Comparison of ENCODE assay signal across 17 mouse cellular contexts in genomic region chr15:94503451-94504215, GRCm38 (mm10). TPM values are rescaled to one million over a fixed set of nuclear protein-coding genes. Genes with fewer than 3 reads are reported as not detected.
DNase-seq lines count a peak whose midpoint lies in the region; ATAC-seq lines count a peak whose summit lies in the region.
"Had no signal": no experiment of that assay in that cellular context is flagged by ENCODE, and none has a peak within 500 bp of the region (broad histone marks: within the 10 kb centered on the region; RNA-seq: fewer than 3 reads in every experiment).

No protein-coding gene starts in this region.

- peaks cover 6% of the 10 kb centered on the region; the same call in 1 of the 2 replicates for H3K9me3 ChIP-seq in forebrain, embryonic 10.5 days
- H3K9me3 ChIP-seq in forebrain, embryonic 12.5 days: no peaks in the 10 kb centered on the region
- no peaks in the 10 kb centered on the region for H3K9me3 ChIP-seq in hindbrain, embryonic 14.5 days (ENCODE audit: control insufficient read depth, low read length)
- peaks cover 7% of the 10 kb centered on the region; the same call in 1 of the 2 replicates for H3K9me3 ChIP-seq in hindbrain, embryonic 10.5 days
- no peaks in the 10 kb centered on the region for H3K9me3 ChIP-seq in forebrain, embryonic 15.5 days
- H3K9me3 ChIP-seq: neural tube, embryonic 15.5 days had no signal

- 0 out of 2 replicates have a peak overlapping the region, but pooled peaks have one; percentile 4 for H3K27ac ChIP-seq in forebrain, embryonic 10.5 days
- no peak overlapping the region for H3K27ac ChIP-seq in forebrain, embryonic 12.5 days
- H3K27ac ChIP-seq in hindbrain, embryonic 14.5 days: no peak overlapping the region
- H3K27ac ChIP-seq in hindbrain, embryonic 10.5 days: no peak overlapping the region
- no peak overlapping the region for H3K27ac ChIP-seq in forebrain, embryonic 15.5 days (replicated peaks)
- H3K27ac ChIP-seq: left cerebral cortex, adult 2 months; macrophage; neural tube, embryonic 15.5 days had no signal

- H3K27me3 ChIP-seq in forebrain, embryonic 10.5 days (ENCODE audit: poor library complexity, severe bottlenecking): no peaks in the 10 kb centered on the region
- H3K27me3 ChIP-seq in forebrain, embryonic 12.5 days: no peaks in the 10 kb centered on the region
- H3K27me3 ChIP-seq in hindbrain, embryonic 14.5 days (ENCODE audit: control insufficient read depth, insufficient read depth, low read length): no peaks in the 10 kb centered on the region
- H3K27me3 ChIP-seq in hindbrain, embryonic 10.5 days (ENCODE audit: insufficient read depth, poor library complexity, severe bottlenecking): no peaks in the 10 kb centered on the region
- no peaks in the 10 kb centered on the region for H3K27me3 ChIP-seq in forebrain, embryonic 15.5 days
- H3K27me3 ChIP-seq: neural tube, embryonic 15.5 days had no signal

- 88% methylated on average over 12 of the region's 12 CpGs for WGBS in forebrain, embryonic 10.5 days
- WGBS in forebrain, embryonic 12.5 days: 76% methylated on average over 12 of the region's 12 CpGs
- WGBS in hindbrain, embryonic 14.5 days: 56% methylated on average over 12 of the region's 12 CpGs
- WGBS in hindbrain, embryonic 10.5 days: 84% methylated on average over 12 of the region's 12 CpGs
- 39% methylated on average over 12 of the region's 12 CpGs for WGBS in forebrain, embryonic 15.5 days

- no peaks in the 10 kb centered on the region for H3K36me3 ChIP-seq in forebrain, embryonic 10.5 days (replicated peaks)
- no peaks in the 10 kb centered on the region for H3K36me3 ChIP-seq in forebrain, embryonic 12.5 days (replicated peaks)
- no peaks in the 10 kb centered on the region for H3K36me3 ChIP-seq in hindbrain, embryonic 14.5 days (replicated peaks; ENCODE audit: control insufficient read depth, insufficient read depth)
- no peaks in the 10 kb centered on the region for H3K36me3 ChIP-seq in hindbrain, embryonic 10.5 days
- H3K36me3 ChIP-seq in forebrain, embryonic 15.5 days: no peaks in the 10 kb centered on the region
- H3K36me3 ChIP-seq: neural tube, embryonic 15.5 days had no signal

- no peak overlapping the region for H3K4me2 ChIP-seq in forebrain, embryonic 12.5 days
- no peak overlapping the region for H3K4me2 ChIP-seq in hindbrain, embryonic 14.5 days (replicated peaks)
- no peak overlapping the region for H3K4me2 ChIP-seq in forebrain, embryonic 15.5 days (replicated peaks)
- H3K4me2 ChIP-seq: neural tube, embryonic 15.5 days had no signal

- H3K9ac ChIP-seq in forebrain, embryonic 12.5 days: no peak overlapping the region
- H3K9ac ChIP-seq in hindbrain, embryonic 14.5 days: no peak overlapping the region
- no peak overlapping the region for H3K9ac ChIP-seq in forebrain, embryonic 15.5 days (replicated peaks)
- H3K9ac ChIP-seq: neural tube, embryonic 15.5 days had no signal

- H3K4me1 ChIP-seq in forebrain, embryonic 10.5 days: peaks cover 7% of the 10 kb centered on the region; the same call in 1 of the 2 replicates
- peaks cover 13% of the 10 kb centered on the region for H3K4me1 ChIP-seq in forebrain, embryonic 12.5 days
- no peaks in the 10 kb centered on the region for H3K4me1 ChIP-seq in hindbrain, embryonic 14.5 days (replicated peaks; ENCODE audit: control insufficient read depth, insufficient read depth, low read length)
- H3K4me1 ChIP-seq in hindbrain, embryonic 10.5 days (replicated peaks): no peaks in the 10 kb centered on the region; the same call in 1 of the 2 replicates
- H3K4me1 ChIP-seq in forebrain, embryonic 15.5 days: peaks cover 15% of the 10 kb centered on the region
- H3K4me1 ChIP-seq: neural tube, embryonic 15.5 days had no signal

- DNase-seq in forebrain, embryonic 10.5 days (ENCODE audit: extremely low spot score, low spot score): no peak
- peak; percentile 30 for DNase-seq in hindbrain, embryonic 14.5 days (ENCODE audit: low spot score)
- no peak for DNase-seq in hindbrain, embryonic 10.5 days (ENCODE audit: low spot score)
- DNase-seq in Muller cell, postnatal 12 days (ENCODE audit: inconsistent ontology term): peak; percentile 64
- DNase-seq: cerebellum, adult 8-10 months; embryo, embryonic 11 days; kidney, adult 2 months; kidney, postnatal 4 days; lung, adult 2 months had no signal

- no peak for ATAC-seq in forebrain, embryonic 12.5 days (ENCODE audit: low FRiP score)
- ATAC-seq in hindbrain, embryonic 14.5 days (ENCODE audit: low FRiP score): no peak; the same call in 1 of the 2 replicates
- ATAC-seq in forebrain, embryonic 15.5 days (replicated peaks): peak; percentile 71; the same call in 1 of the 2 replicates
- no peak for ATAC-seq in megakaryocyte progenitor cell, adult 5-6 weeks (replicated peaks; ENCODE audit: poor library complexity)
- ATAC-seq: activated CD4-positive, CD25-positive, alpha-beta regulatory T cell, adult 4 months had no signal

- no peak overlapping the region for H3K4me3 ChIP-seq in forebrain, embryonic 10.5 days
- H3K4me3 ChIP-seq in forebrain, embryonic 12.5 days (replicated peaks): no peak overlapping the region
- no peak overlapping the region for H3K4me3 ChIP-seq in hindbrain, embryonic 14.5 days (replicated peaks; ENCODE audit: low read length)
- H3K4me3 ChIP-seq in hindbrain, embryonic 10.5 days: no peak overlapping the region
- no peak overlapping the region for H3K4me3 ChIP-seq in forebrain, embryonic 15.5 days
- H3K4me3 ChIP-seq: left cerebral cortex, adult 2 months; neural tube, embryonic 15.5 days had no signal

RNA-seq across cellular contexts. Expression of gene Adamts20, which starts 38.4 kb away (rescaled TPM):
- 5.0 and 5.4 TPM in 2 replicates for polyA plus RNA-seq in forebrain, embryonic 10.5 days (2016; fragmentation: Nextera tagmentation; extraction: Ambion mirVana)
- polyA plus RNA-seq in forebrain, embryonic 12.5 days (2016; fragmentation: Nextera tagmentation; extraction: Ambion mirVana): 6.5 and 11.6 TPM in 2 replicates
- polyA plus RNA-seq in hindbrain, embryonic 14.5 days (2014; fragmentation: Nextera tagmentation; extraction: Ambion mirVana): 4.3 and 4.9 TPM in 2 replicates
- polyA plus RNA-seq in hindbrain, embryonic 10.5 days (2016; fragmentation: Nextera tagmentation; extraction: Ambion mirVana): 1.4 and 2.6 TPM in 2 replicates
- 2.5 and 3.5 TPM in 2 replicates for polyA plus RNA-seq in forebrain, embryonic 15.5 days (2015; fragmentation: Nextera tagmentation; extraction: Ambion mirVana)
- not detected in 2 replicates for total RNA-seq in megakaryocyte progenitor cell, adult 5-6 weeks (2015)
- total RNA-seq in megakaryocyte progenitor cell, adult 5-6 weeks (2017): 0.03 TPM in 1 of 2 replicates, not detected in the other
- total RNA-seq: hematopoietic stem cell, adult 5-6 weeks had no signal
- polyA plus RNA-seq: macrophage had no signal

RNA-seq across cellular contexts. Expression of gene Pus7l, which starts 39.7 kb away (rescaled TPM):
- 11.1 and 11.4 TPM in 2 replicates for polyA plus RNA-seq in forebrain, embryonic 10.5 days (2016; fragmentation: Nextera tagmentation; extraction: Ambion mirVana)
- 7.3 and 7.8 TPM in 2 replicates for polyA plus RNA-seq in forebrain, embryonic 12.5 days (2016; fragmentation: Nextera tagmentation; extraction: Ambion mirVana)
- 6.5 and 6.7 TPM in 2 replicates for polyA plus RNA-seq in hindbrain, embryonic 14.5 days (2014; fragmentation: Nextera tagmentation; extraction: Ambion mirVana)
- 8.6 and 10.7 TPM in 2 replicates for polyA plus RNA-seq in hindbrain, embryonic 10.5 days (2016; fragmentation: Nextera tagmentation; extraction: Ambion mirVana)
- polyA plus RNA-seq in forebrain, embryonic 15.5 days (2015; fragmentation: Nextera tagmentation; extraction: Ambion mirVana): 4.7 and 5.1 TPM in 2 replicates
- total RNA-seq in megakaryocyte progenitor cell, adult 5-6 weeks (2015): 12.9 and 17.2 TPM in 2 replicates
- total RNA-seq in megakaryocyte progenitor cell, adult 5-6 weeks (2017): 14.1 and 15.5 TPM in 2 replicates

RNA-seq across cellular contexts. Expression of gene Irak4, which starts 39.8 kb away (rescaled TPM):
- 3.5 and 3.6 TPM in 2 replicates for polyA plus RNA-seq in forebrain, embryonic 10.5 days (2016; fragmentation: Nextera tagmentation; extraction: Ambion mirVana)
- polyA plus RNA-seq in forebrain, embryonic 12.5 days (2016; fragmentation: Nextera tagmentation; extraction: Ambion mirVana): 2.6 and 2.8 TPM in 2 replicates
- 1.4 and 1.5 TPM in 2 replicates for polyA plus RNA-seq in hindbrain, embryonic 14.5 days (2014; fragmentation: Nextera tagmentation; extraction: Ambion mirVana)
- 3.0 and 3.1 TPM in 2 replicates for polyA plus RNA-seq in hindbrain, embryonic 10.5 days (2016; fragmentation: Nextera tagmentation; extraction: Ambion mirVana)
- 1.5 TPM in 2 replicates for polyA plus RNA-seq in forebrain, embryonic 15.5 days (2015; fragmentation: Nextera tagmentation; extraction: Ambion mirVana)
- total RNA-seq in megakaryocyte progenitor cell, adult 5-6 weeks (2015): 11.8 and 14.3 TPM in 2 replicates
- 28.7 and 31.9 TPM in 2 replicates for total RNA-seq in megakaryocyte progenitor cell, adult 5-6 weeks (2017)

Comparison
In these comparisons a context has a peak if more than half of its experiments do, and no peak if none do; other contexts are left out.
1. DNase-seq: peak in hindbrain, embryonic 14.5 days (single experiment) and Muller cell, postnatal 12 days (single experiment); none in forebrain, embryonic 10.5 days (single experiment) and hindbrain, embryonic 10.5 days (single experiment).